Mouse (Mus musculus) right cerebral cortex, postnatal 4 days (tissue): ENCODE data around the gene Gm5741.

Source experiments
- DNase-seq: peaks from one replicate; pipeline ENCODE4 v3.0.0-alpha.2; 2022

Gm5741 gene

DNA sequence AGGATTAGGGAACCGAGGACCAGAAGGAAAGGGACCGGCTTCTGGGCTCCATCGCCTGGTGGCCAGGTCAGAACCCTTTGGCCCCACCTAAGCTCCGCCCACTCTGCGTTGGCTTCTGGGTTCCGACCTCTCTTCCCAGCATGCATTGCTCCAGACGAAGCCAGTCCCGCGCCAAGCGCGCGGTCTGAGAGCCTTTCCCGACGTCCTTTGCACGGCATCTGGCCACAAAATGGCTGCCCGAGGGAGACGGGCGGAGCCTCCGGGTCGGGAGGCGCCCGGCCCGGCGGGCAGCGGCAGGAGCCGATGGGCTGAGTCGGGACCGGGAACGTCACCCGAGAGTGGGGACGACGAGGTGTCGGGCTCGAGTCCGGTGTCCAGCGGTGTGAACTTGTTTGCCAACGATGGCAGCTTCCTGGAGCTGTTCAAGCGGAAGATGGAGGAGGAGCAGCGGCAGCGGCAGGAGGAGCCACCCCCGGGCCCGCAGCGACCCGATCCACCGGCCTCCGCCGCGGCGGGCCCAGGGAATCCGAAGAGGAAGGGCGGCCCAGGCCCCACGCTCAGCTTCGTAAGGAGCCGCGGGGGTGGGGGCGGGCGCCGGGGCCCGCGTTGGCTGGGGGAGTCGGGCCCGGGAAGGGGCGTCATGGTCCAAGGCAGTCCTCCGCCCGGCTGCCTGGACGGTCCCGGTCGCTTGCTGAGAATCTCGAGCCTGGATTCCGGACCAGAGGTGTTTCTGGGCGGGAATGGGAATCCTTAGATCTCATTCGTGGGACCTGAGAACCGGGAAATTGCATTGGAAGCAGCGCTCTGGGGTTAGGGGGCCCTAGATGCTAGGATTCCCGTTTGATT is 40.9 kb downstream of the Gm5741 start, which contains the start of gene Trir:
TSS of gene Trir (plus strand) at position 154 of the 846 bp plus-strand sequence.
- peak; percentile 89 for DNase-seq

DNA sequence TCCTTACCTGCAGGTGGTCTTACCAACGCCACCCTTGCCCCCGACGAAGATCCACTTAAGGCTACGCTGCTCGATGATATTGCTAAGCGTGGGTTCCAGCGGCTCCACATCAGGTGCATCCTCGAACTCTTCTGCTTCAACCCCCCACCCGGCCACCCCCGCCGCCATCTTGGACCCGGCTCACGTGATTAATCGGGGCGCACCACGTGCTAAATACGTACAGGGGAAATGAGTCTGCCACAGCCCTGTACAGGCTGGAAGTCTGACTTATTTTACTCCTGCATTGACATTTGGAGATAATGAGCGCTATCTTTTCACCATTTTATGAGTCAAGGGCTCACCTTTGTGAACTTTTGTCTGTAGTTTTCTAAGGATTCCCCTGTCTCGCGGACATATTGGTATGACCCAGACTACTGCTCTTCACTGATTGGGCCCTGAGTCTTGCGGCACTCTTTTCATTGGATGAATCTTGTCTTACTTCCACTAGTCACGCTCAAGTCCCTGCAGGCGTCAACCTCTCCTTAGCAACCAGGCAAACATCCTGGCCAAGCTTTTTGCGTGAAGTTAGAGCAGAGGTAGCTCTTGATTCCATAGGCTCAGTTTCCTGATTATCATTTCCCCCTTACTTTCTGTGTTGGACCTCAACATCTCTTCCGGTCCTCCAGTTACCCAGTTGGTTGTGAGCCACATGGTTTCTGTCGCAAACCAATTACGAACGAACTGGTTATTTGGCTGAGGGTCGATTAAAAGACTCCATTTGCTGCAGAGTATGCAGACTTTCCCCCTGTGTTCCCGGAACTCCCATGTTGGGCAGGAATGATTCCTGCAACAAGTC is 42.5 kb downstream of the Gm5741 start, which contains the start of gene Asna1:
TSS of gene Asna1 (minus strand) at position 184 of the 835 bp plus-strand sequence.
- peak; percentile 82 for DNase-seq

DNA sequence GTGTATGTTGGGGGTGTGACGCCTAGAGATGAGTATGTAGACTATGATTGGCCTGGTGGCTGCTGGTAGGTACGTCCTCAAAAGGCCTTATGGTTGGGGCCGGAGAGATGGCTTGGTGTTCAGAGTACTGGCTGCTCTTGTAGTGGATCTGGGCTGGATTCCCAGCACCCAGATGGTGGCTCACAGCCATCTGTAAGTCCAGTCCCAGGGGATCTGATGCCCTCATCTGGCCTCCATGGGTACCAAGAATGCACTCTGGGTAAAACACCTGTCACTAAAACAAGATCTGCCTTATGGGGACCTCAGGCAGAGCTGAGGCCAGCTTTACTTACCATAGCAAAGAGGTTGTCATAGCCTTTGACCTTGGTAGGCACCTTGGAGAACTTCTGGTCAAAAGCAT is 43.9 kb downstream of the Gm5741 start:
- DNase-seq, result no peak

DNA sequence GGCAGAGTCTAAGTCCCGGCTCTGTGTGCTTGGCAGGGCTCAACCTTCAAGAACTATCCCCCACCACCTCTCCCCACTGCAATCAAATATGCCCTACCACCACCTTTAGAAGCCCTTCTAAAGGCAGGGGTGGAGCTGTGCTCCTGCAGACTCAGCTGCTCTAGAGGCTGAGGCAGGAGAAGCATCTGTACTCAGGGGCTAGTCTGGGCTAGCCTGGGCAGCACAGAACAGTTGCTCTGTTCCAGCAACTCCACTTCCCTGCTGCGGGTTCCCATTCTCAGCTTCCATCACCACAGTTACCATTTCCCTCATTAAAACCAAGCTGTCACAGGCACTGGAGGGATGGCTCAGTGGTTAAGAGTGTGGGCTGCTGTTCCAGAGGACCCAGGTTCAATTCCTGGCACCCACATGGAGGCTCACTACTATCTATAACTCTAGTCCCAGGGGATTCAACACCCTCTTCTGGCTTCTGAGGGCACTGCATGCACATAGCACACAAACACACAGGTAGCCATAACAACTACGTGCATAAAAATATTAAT is 46.2 kb downstream of the Gm5741 start:
- DNase-seq, result no peak
